Mouse (Mus musculus) stomach, embryonic 16.5 days (tissue): ENCODE measurements around the gene Lsm12. TPM values are rescaled to one million over a fixed set of nuclear protein-coding genes. Genes with fewer than 3 reads are reported as not detected.
A peak's percentile ranks its signal among the peaks of the same experiment; 100 is the strongest.

Experiments used
- ATAC-seq: fragments of 200-750 bp; cut with Nextera tagmentation; 2 replicates; pipeline ENCODE4 v1.8.0; 2017; ENCODE audit warnings: moderate number of reproducible peaks, moderate TSS enrichment; ENCODE audit not compliant: insufficient read depth, low FRiP score
- H3K27ac ChIP-seq: fragments of 300-500 bp; sonication (generic); 2 replicates; pipeline ENCODE4 v1.5.1; 2014; ENCODE audit warnings: low read length
- H3K27me3 ChIP-seq: fragments of 300-500 bp; sonication (generic); 2 replicates; pipeline ENCODE4 v1.6.1; 2014; ENCODE audit warnings: low read length, control low read depth, mixed read lengths; ENCODE audit not compliant: control insufficient read depth, insufficient read depth
- H3K36me3 ChIP-seq: fragments of 300-500 bp; sonication (generic); 2 replicates; pipeline ENCODE4 v1.6.1; 2014; ENCODE audit warnings: low read length; ENCODE audit not compliant: control insufficient read depth, insufficient read depth
- H3K4me1 ChIP-seq: fragments of 300-500 bp; sonication (generic); 2 replicates; pipeline ENCODE4 v1.6.1; 2014; ENCODE audit warnings: low read length, control low read depth, mixed read lengths; ENCODE audit not compliant: control insufficient read depth, insufficient read depth
- H3K4me2 ChIP-seq: fragments of 300-500 bp; sonication (generic); 2 replicates; pipeline ENCODE4 v1.6.1; 2014; ENCODE audit warnings: low read depth, low read length, mixed read lengths
- H3K4me3 ChIP-seq: fragments of 300-500 bp; sonication (generic); replicated peaks from 2 replicates; pipeline ENCODE4 v1.5.1; 2014; ENCODE audit warnings: mild to moderate bottlenecking, low read length
- H3K9ac ChIP-seq: fragments of 300-500 bp; sonication (generic); 2 replicates; pipeline ENCODE4 v1.6.1; 2014; ENCODE audit warnings: low read length
- H3K9me3 ChIP-seq: fragments of 300-500 bp; sonication (generic); replicated peaks from 2 replicates; pipeline ENCODE4 v1.6.1; 2016; ENCODE audit warnings: low read length, control low read depth; ENCODE audit not compliant: control insufficient read depth
- WGBS: fragments of 180-500 bp; shearing (Covaris S2); extraction: QIAGEN DNeasy Blood & Tissue Kit; methylation state at CpG from one replicate; pipeline ENCODE4 v1.1.7; 2014; 5-methylcytosine and 5-hydroxymethylcytosine counted together
- polyA plus RNA-seq: library from polyadenylated mRNA; unstranded; fragments of >200 nt; fragmentation: Nextera tagmentation; extraction: Ambion mirVana; gene quantifications from 2 replicates; pipeline ENCODE4 v1.2.1, GENCODE M21; 2015

Lsm12 gene
- polyA plus RNA-seq, 1 experiment from 2014 or later = 85.4 TPM

DNA sequence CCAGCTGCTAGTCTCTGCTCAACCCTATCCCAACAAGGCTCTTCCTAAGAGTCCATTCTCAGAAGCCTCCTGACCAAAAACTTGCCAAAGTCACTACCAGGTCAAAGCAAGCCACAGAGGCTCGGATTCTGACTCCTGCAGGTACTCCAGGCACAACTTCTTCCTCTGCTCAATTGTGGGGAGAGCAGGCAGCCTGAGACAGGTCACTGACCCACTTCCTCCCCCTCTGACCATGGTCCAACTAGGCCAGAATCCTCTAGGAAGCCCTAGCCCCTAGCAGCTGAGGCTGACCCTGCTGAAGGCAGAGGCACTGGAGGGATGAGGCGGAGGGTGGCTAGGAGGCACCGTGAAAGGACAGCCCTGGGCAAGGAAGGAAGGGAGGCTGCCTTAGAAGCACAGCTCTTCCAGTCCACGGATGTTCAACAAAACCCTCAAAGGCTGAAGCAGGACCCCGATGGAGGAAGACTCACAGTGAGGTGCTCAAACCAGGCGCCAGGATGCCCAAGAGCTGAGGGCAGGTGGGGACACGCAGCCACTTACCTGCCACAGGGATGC is 32.9 kb upstream of the Lsm12 start:
- Histone ChIP-seq H3K4me1 (peaks cover 80% of the 10 kb centered on the region), H3K27ac (peak overlapping the region; percentile 91)
- WGBS = 44% methylated on average over 7 of the region's 7 CpGs

DNA sequence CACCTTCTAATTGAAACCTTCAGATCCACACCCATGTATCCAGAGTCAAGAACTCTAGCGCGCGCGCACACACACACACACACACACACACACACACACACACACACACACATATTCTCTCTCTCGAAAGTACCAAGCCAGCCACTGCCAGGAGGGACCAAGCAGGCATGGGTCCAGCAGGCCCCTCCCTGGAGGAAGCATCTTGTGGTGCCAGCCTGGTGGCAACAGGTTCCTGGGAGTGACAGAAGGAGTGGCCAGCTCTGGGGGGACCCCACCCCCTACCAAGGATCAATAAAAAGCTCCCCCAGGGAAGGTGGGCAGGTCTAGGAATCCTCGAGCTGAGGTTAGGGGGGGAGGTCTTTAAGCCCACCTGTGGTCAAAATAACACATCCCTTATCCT is 32.3 kb upstream of the Lsm12 start:
- Histone ChIP-seq H3K27me3 (no peaks in the 10 kb centered on the region), H3K4me1 (peaks cover 81% of the 10 kb centered on the region), H3K4me2 (peak overlapping the region; percentile 74), H3K27ac (peak overlapping the region; percentile 91), H3K4me3 (peak overlapping the region; percentile 49), H3K9ac (peak overlapping the region; percentile 74), H3K36me3 (no peaks in the 10 kb centered on the region), H3K9me3 (no peaks in the 10 kb centered on the region)
- WGBS = 40% methylated on average over 6 of the region's 6 CpGs
- ATAC-seq = no peak

More for the DNA sequence above, 32.9 kb upstream of the Lsm12 start:
- no peaks in the 10 kb centered on the region for H3K9me3 ChIP-seq
- H3K9ac ChIP-seq = peak overlapping the region; percentile 74
- H3K4me3 ChIP-seq = peak overlapping the region; percentile 49
- H3K27me3 ChIP-seq = no peaks in the 10 kb centered on the region
- ATAC-seq = no peak
- peak overlapping the region; percentile 74 for H3K4me2 ChIP-seq
- H3K36me3 ChIP-seq = no peaks in the 10 kb centered on the region

DNA sequence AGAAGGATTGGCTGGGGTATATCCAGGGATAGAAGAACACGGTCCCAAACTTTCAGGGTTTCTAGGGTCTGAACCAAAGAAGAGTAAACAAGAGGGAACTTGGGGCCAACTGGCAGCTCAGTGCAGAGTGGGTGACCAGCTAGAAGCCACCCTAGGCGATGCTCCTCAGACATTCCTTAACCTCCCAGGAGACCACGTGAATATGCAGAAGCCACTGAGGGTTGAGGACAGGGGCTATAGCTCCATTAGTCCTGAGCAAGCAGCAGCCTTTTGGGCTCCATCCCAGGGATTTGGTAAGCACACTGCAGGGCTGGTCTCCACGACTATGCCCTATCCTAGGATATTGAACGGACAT is 31.8 kb upstream of the Lsm12 start:
- Histone ChIP-seq H3K4me2 (peak overlapping the region; percentile 74), H3K27ac (peak overlapping the region; percentile 91), H3K4me3 (peak overlapping the region; percentile 49), H3K9me3 (no peaks in the 10 kb centered on the region), H3K27me3 (no peaks in the 10 kb centered on the region), H3K4me1 (peaks cover 82% of the 10 kb centered on the region), H3K36me3 (no peaks in the 10 kb centered on the region), H3K9ac (peak overlapping the region; percentile 74)
- WGBS = 21% methylated on average over 5 of the region's 5 CpGs
- ATAC-seq = no peak

DNA sequence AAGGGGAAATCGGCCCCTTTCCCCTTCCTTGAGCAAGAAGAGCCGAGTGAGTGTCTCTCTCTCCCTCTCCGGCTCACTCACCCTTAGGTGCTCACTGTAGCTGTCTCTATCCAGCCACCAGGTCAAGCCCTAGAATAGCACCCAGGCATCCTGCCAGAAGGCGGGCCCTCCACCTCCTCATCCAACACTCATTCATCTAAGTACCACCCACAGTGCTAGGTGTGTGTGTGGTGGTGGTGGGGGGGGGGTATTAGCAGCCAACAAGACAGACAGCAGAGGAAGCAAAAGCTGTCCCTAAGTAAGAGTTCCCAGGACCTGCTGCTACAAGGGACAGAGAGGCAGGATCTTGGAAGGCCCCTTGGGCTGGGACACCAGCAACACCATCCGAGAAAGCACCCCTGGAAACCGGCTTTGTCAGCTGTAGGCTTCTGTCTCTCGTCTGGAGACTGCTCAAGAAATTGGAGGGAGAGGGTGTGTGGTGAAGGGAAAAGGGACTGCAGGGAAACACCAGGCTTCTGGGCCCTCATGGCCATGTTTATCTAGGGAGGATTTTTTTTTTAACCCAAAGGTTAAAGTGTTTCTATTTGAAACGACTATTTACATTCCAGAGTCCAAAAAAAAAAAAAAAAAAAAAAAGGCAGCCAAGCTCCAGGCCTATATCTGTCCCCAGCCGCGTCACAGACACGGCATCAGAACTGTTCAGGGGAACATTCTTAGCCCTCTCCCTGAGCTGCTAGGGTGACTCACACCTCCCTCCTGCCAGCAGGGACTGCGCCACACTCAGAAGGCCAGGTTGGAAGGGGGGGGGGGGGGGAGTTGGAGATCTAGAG is 31.2 kb upstream of the Lsm12 start:
- Histone ChIP-seq H3K4me3 (peak overlapping the region; percentile 49), H3K4me1 (peaks cover 87% of the 10 kb centered on the region), H3K27me3 (no peaks in the 10 kb centered on the region), H3K4me2 (peak overlapping the region; percentile 74), H3K9ac (peak overlapping the region; percentile 74), H3K27ac (peak overlapping the region; percentile 91), H3K36me3 (no peaks in the 10 kb centered on the region), H3K9me3 (no peaks in the 10 kb centered on the region)
- WGBS = 9% methylated on average over 12 of the region's 12 CpGs
- ATAC-seq = peak; percentile 75

DNA sequence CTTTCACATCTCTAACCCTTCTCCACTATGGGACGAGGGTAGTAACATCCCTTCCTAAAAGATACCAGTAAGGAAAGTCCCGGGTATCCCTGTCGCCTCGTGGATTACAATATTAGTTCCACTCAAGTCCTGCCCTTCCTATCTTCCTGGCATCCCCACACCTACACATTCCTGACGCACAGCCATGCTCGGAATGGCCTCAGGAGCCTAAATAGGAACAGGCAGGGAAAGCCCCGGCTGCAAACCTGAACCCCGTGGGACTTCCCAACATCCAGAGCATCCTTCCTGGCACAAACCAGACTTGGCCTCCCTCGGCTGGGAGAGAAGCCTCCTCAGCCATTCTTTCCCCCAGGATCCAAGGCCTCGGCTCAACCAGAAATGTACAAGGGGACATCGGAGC is 30.4 kb upstream of the Lsm12 start:
- no peaks in the 10 kb centered on the region for H3K9me3 ChIP-seq
- H3K4me1 ChIP-seq = peaks cover 91% of the 10 kb centered on the region
- H3K27ac ChIP-seq = peak overlapping the region; percentile 91
- no peaks in the 10 kb centered on the region for H3K36me3 ChIP-seq
- no peak for ATAC-seq
- WGBS = 58% methylated on average over 11 of the region's 11 CpGs
- no peaks in the 10 kb centered on the region for H3K27me3 ChIP-seq
- H3K4me3 ChIP-seq = peak overlapping the region; percentile 49; the same call in 1 of the 2 replicates
- H3K9ac ChIP-seq = peak overlapping the region; percentile 64
- peak overlapping the region; percentile 74 for H3K4me2 ChIP-seq

DNA sequence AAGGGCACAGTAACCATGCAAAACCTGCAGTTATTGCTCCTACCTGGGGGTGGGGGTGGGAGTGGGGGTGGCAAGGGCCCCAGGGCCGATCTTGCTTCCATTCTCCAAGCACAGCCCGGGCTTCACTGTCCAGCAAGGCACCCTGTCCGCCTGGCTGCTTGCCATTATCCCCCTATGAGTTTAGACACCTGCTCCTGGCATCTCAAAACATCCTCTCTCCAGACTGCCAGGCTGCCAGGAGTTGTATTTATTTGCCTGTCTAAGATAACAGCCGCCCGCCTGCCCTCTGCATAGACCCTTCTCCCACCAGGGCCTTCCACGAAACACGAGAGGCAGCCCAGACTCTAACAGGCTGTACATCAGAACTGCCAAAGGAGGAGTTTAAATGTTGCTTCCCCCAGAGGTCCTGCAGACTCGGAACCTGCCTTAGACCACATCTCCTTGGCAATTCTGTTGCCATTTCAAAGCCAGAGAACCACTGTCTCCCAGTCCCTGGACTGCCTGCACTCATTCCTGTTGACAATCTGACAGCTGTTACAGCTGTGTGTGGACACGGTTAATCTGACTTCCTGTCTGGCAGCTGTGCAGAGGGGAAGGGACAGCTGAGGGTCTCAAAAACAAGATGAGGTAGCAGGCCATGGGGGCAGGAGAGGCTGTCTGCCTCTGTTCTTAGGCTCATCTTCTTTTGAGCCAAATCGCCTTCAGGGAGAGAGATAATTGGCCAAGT is 29.5 kb upstream of the Lsm12 start:
- H3K4me2 ChIP-seq = peak overlapping the region; percentile 21; the same call in 1 of the 2 replicates
- peaks cover 90% of the 10 kb centered on the region for H3K4me1 ChIP-seq
- ATAC-seq = no peak
- H3K27ac ChIP-seq = peak overlapping the region; percentile 1; the same call in 1 of the 2 replicates
- H3K9me3 ChIP-seq = no peaks in the 10 kb centered on the region
- no peaks in the 10 kb centered on the region for H3K36me3 ChIP-seq
- no peaks in the 10 kb centered on the region for H3K27me3 ChIP-seq
- H3K9ac ChIP-seq = peak overlapping the region; percentile 28; the same call in 1 of the 2 replicates
- WGBS = 36% methylated on average over 10 of the region's 10 CpGs
- H3K4me3 ChIP-seq = no peak overlapping the region

DNA sequence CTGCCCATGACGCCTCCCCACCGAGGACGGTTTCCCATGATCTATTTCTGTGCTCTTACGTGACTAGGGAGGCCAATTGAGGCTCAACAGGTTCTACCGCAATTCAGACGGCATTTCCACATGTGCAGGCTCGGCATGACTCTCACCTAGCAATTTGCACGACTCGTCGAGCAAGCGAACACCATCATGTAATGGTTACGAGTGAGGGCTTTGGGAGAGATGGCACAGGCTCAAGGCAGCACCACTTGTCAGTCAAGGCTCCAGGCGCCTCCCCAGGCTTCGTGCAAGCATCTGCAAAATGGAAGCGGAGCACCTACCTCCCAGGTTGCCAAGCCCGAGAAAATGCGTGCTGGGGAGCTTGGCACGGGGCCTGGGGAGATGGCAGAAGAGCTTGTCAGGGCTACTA is 26.8 kb upstream of the Lsm12 start:
- Histone ChIP-seq H3K27me3 (no peaks in the 10 kb centered on the region), H3K36me3 (no peaks in the 10 kb centered on the region), H3K4me2 (no peak overlapping the region; the same call in 1 of the 2 replicates), H3K9me3 (no peaks in the 10 kb centered on the region), H3K9ac (no peak overlapping the region), H3K4me1 (peaks cover 87% of the 10 kb centered on the region), H3K27ac (peak overlapping the region; percentile 21; the same call in 1 of the 2 replicates), H3K4me3 (no peak overlapping the region)
- ATAC-seq = no peak
- WGBS = 59% methylated on average over 18 of the region's 18 CpGs

DNA sequence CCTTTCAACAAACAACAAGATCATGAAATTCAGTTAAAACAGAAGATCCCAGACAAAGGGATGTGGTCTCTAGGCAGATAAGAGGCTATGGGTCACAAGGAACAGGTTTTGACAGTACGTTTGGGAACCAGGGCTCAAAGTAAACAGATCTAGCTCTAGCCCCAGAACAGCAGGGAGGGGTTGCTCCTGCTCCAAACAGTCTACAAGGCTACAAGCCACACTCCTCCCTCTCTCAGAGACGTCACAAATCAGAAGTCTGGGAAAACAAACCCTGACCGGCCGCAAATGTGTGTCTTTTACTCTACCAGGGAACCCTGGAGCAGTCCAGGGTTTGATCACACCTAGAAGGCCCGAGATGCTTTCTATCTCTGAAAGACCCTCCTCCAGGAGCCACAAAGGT is 25.9 kb upstream of the Lsm12 start:
- H3K27ac ChIP-seq = peak overlapping the region; percentile 53
- peaks cover 78% of the 10 kb centered on the region for H3K4me1 ChIP-seq
- 34% methylated on average over 5 of the region's 5 CpGs for WGBS
- H3K4me2 ChIP-seq = no peak overlapping the region
- ATAC-seq = no peak
- no peak overlapping the region for H3K4me3 ChIP-seq
- H3K9me3 ChIP-seq = no peaks in the 10 kb centered on the region
- peaks cover 7% of the 10 kb centered on the region; the same call in 1 of the 2 replicates for H3K36me3 ChIP-seq
- H3K9ac ChIP-seq = peak overlapping the region; percentile 32
- H3K27me3 ChIP-seq = no peaks in the 10 kb centered on the region

DNA sequence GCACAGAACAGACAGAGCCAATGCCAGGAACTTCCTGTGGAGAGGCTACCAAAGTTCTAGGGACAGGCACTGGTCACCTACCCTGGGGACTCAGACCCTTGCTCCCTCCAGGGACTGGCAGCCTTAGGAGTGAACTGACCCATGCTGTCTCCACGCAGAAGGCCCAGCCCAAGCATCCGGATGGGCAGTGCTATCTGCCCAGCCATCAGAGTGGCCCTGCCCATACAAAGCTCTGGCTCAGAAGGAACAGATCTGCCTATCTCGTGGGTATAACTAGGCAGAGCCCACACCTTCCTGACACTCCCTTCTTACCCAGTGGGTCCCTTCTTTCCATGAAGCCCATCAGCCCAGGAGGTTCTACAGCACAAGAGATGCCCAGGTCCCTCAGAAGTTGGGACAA is 25.1 kb upstream of the Lsm12 start:
- H3K27ac ChIP-seq = no peak overlapping the region
- H3K36me3 ChIP-seq = peaks cover 7% of the 10 kb centered on the region; the same call in 1 of the 2 replicates
- no peak overlapping the region for H3K9ac ChIP-seq
- H3K4me2 ChIP-seq = no peak overlapping the region
- WGBS = 77% methylated on average over 3 of the region's 3 CpGs
- no peaks in the 10 kb centered on the region for H3K9me3 ChIP-seq
- H3K4me3 ChIP-seq = no peak overlapping the region
- H3K27me3 ChIP-seq = no peaks in the 10 kb centered on the region
- H3K4me1 ChIP-seq = peaks cover 70% of the 10 kb centered on the region
- no peak for ATAC-seq
